Mouse (Mus musculus): ENCODE data around the gene Clca3a2. TPM values are rescaled to one million over a fixed set of nuclear protein-coding genes. Genes with fewer than 3 reads are reported as not detected.

Clca3a2 gene
- not detected for polyA plus RNA-seq (2017; shearing (Covaris generic))

DNA sequence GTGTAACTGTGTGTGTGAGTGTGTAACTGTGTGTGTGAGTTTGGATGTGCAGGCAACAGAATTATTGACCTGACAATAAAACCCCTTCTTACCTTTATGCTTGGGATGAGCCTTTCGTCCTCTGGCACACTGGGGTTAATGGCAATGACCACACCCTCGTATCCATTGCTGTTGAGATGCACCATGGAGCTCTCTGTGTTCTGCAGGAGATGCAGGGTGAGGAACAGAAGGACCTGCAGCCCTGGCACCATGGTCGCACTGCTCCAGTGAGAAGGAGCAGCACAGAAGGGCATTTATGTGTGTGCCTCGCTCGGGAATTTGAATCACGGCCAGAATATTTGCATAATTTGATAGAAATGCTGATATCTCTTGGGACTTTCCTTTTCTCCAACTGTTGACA, at the start of gene Clca3a2:
Clca3a2 (minus strand) TSS at position 276 of the 400 bp plus-strand sequence.

GRCm38 (mm10) chr3:144849014-144849556, 29.8 kb upstream of the Clca3a2 start, which contains the start of gene Clca3b:
Gene Clca3b, minus strand, starts transcription at chr3:144849357.

GRCm38 (mm10) chr3:144760592-144761309, 58.5 kb downstream of the Clca3a2 start, which contains the start of gene Clca3a1:
Gene Clca3a1, minus strand, starts transcription at chr3:144760977.

Other genes with a start within 250 kb of the Clca3a2 start
- 11.2 TPM for gene Hs2st1, start 249.3 kb downstream of the Clca3a2 start, polyA plus RNA-seq (2017; shearing (Covaris generic))
- 417 TPM for gene Selenof, start 249.2 kb downstream of the Clca3a2 start, polyA plus RNA-seq (2017; shearing (Covaris generic))
- gene Sh3glb1, start 99.2 kb downstream of the Clca3a2 start, polyA plus RNA-seq (2017; shearing (Covaris generic)) = 171 TPM
- 0.10 TPM for gene Clca3a1, start 58.5 kb downstream of the Clca3a2 start, polyA plus RNA-seq (2017; shearing (Covaris generic))
- not detected for gene Clca3b, start 29.9 kb upstream of the Clca3a2 start, polyA plus RNA-seq (2017; shearing (Covaris generic))
- gene Clca4b, start 113.0 kb upstream of the Clca3a2 start, polyA plus RNA-seq (2017; shearing (Covaris generic)) = not detected
- not detected for gene Clca4a, start 155.6 kb upstream of the Clca3a2 start, polyA plus RNA-seq (2017; shearing (Covaris generic))
- gene Clca1, start 213.3 kb upstream of the Clca3a2 start, polyA plus RNA-seq (2017; shearing (Covaris generic)) = not detected